Mouse (Mus musculus) adrenal gland (tissue): ENCODE data around the gene Ptgds.

Experiments
- microRNA-seq, 2 experiments: library from miRNA; unstranded; fragments of <30 nt; microRNA quantifications; one replicate each; pipeline ENCODE4; 2019

Gene Ptgds

Small RNA genes within 50 kb of the gene (microRNA-seq; reads per million reads assigned to microRNA genes)
- gene Mir3087: 0.57 to 0.99 reads per million in 2 experiments
